Mouse (Mus musculus) testis, postnatal 10 days (tissue): Measurements from ENCODE around the gene Pcgf2.

Source experiments
- DNase-seq: peaks from one replicate; pipeline ENCODE4 v3.0.0; 2021; ENCODE audit warnings: low spot score

Pcgf2 gene

DNA sequence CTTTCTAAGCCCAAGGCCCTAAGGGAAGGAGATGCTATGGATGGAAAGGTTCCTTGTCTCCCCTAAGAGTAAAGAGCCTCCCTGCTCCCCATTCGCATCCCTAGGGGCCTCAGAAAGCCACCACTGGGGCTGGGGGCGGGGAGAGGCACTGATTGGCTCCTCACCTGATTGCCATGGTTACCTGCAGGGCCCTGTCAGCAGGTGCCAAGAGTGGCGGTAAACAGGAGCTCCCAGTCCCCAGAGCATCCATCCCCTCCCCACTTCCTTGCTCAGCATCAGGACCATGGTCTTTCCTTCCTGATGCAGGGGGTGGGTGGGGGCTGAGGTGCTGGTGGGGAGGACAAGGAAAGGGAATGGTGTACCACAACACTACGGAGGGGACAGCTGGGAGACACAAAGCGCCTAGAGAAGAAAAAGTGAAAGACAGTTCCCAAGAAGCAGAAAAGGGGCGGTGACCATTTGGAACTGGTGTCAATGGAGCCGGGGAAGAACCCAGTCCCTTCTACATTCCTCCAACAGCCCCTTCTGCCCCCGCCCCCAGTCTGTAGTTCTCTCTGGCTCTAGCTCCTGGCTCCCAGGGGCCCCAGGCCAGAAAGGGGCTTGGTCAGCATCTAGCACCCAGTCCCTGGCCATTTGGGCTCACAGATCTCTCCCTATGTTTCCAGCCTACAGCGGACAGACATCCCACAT is 4.4 kb downstream of the Pcgf2 start:
- no peak for DNase-seq

DNA sequence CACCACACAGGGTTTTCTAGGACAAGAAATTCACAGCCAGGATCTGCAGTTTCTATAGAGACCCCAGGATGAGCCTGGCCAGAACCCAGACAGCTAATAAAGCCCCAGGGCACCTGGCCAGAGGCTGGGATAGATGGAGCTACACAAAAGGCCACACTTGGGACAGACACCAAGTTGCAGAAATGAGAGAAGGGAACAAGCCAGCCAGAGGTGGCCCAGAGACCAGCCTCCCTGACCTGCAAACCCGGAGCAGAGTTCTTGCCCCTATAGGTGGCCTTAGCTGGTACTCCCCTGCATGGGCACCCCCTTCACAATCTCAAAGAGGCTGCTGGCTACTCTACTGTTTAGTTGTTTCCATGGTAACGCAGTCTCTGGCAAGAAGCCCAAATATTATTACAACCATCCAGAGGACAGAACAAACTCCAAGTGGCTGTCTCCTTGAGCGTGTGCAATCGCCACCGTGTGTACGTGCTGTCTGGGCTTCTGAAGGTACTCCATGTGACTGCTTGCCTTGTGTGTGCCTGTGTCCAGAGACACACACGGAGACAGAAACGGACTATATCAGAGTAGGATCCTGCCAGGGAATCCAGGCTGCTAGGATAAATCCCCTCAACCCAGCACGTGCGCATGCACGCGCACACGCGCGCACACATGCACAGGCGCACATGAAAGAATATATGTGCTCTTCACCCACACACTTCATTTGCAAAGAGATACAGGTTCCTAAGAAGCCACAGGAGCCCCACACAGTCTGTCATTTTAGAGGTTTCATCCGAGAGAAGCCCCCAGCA is 5.2 kb downstream of the Pcgf2 start:
- DNase-seq = peak; percentile 68

DNA sequence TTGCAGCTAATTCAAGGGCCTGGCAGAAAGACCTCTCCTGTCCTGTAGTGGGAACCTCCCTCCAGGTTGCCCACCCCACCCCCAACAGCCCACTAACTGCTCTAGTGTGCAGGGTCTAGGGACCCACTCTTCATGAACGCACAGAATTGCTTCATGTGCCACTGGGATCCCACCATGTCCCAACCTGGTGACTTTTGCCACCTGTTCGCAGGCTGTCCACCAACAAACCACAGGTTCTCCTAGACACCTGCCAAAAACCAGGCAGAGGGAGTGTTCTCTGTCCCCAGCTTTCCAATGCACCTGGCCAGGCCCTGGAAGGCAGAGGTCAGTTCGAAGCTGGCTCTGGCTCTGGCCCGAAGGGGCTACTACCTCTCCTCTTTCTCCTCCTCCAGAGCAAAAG is 5.9 kb downstream of the Pcgf2 start:
- no peak for DNase-seq

DNA sequence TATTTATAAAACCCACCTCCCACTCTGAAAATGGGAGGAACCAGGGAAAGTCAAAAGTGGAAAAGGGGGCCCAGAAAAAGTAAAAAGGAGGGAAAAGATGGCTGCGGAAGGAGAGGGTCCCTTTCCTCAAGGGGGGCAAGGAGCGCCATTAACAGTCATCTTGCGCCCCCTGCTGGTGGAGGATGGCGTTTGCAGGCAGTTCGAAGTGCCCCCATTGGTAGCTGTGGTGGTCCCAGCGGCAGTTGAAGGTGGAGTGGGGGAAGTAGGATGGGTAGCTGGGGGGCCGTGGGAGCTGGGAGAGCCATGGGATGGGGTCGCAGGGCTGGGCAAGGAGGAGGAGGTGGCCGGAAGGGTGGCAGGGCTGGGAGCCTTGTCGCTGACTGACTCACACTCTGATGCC is 10.4 kb downstream of the Pcgf2 start:
- peak; percentile 86 for DNase-seq

DNA sequence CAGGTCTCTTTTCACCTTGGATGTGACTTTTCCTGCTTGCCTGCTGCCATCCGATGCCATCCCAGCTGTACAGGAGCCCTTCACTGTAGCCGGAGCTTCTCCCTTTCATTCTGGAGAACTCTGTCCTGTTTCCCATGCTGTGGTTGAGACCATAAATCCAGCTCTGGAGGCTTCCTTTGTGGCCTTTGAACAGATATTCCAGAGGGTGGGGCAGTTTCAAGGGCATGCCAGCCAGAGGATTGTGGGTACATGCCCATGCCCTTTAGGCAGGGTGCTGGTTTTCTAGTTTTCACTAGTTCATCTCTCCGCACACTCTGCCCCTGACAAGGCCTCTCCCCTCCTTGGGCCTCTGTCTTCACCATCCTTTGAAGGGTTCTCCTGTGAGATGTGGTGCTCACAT is 13.2 kb downstream of the Pcgf2 start:
- no peak for DNase-seq

DNA sequence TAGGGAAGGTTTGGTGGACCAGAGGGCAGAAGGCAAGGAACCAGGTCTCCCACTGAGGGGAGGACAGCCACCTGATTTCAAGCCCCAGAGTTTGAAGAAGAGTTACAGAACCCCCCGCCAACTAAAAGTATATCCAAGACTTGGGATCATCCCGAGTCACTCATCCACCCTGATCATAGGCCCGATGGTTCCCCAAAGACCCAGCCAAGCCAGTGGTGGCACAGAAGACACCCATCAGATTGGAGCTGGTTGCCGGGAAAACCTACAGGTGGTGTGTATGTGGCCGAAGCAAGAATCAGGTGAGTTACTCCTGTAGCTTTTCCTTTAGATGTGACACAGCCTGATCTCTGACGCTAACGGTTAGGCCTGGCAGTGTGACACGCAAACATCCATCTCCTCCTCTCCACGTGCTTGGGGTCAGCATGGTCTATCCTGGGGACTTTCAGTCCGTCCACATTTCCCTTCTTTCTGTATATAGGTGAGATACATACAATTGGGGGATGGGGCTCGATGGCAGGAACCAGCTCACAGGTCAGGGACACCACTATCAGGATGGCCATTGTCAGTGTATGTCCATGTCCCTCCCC is 13.9 kb downstream of the Pcgf2 start:
- no peak for DNase-seq

DNA sequence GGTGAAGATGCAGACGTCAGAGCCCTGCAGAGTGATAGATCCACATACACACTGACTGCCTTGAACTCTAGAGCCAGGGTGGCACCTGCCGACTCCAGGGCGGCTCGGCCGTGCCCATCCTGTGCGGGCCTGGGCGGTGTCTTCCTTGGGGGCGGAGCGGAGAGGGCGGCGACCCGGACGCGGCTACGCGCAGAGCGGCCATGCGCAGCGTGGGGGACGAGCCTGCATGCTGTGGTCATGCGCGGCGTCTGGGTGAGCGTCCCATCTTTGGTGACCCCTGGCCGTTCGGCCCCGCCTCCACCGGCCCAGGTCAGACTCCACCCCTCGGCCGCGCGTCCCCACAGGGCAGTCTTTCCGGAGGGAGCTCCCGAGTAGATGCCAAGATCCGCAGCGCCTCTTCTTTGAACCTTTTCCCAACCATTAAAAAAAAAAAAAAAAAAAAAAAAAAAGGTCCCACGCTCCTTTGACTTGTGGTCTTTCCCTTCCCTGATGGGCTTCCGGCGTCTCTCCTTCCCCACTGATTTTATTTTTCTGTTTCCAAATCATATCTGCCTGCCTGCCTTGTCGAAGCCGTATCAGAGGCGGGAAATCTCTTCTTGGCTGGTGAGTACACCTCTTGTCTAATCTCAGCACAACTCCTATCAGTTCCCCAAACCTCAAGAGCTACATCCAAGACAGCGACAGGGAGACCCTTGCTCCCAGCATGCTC is 14.5 kb downstream of the Pcgf2 start, which contains the start of gene Cisd3:
TSS of gene Cisd3 (plus strand) at position 214 of the 709 bp plus-strand sequence.
- DNase-seq = peak; percentile 92

DNA sequence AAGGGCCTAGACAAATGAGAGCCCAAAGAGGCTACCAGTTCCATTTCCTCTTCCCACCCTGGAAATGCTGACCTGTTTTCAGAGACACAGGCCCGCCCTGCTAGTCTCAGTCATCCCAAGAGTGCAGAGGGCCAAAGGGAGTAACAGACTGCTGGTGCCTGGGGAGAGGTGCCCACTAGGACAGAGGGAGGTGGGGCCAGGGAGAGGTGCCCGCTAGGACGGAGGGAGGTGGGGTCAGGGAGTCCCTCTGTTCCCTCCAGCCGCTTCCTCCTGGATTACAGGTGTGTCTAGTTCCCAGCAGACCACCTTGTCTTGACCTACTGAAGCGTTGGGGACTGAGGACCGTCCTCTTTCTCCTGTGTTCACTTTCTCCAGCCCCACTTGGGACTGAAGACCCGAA is 15.5 kb downstream of the Pcgf2 start:
- no peak for DNase-seq

DNA sequence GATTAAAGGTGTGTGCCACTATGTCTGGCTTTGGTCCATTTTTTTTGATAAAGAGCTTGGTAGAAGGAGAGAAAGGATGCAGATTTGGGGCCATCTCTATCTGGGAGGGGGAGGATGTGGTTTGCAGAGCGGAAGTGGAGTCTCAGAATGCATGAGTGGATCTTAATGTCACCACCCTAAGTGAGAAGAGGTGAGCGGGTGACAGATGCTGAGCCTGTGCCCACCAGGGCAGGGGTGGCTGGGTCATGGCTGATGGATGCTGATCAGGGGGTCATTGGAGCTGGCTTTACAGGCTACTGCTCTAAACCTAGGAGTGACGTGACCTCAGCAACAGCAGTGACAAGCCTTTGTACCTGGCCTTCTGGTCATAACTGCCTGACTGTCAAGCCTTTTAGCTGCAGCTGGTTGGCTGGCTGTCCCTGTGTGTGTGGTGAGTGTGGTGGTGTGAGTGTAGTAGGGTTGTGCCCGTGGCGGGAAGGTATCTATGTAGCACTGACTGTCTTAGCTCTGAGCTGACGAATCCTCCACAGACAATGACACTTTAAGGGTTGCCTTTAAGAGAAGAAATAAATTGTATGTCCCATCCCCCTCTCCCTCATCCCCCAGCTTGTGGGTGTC is 16.1 kb downstream of the Pcgf2 start:
- no peak for DNase-seq

DNA sequence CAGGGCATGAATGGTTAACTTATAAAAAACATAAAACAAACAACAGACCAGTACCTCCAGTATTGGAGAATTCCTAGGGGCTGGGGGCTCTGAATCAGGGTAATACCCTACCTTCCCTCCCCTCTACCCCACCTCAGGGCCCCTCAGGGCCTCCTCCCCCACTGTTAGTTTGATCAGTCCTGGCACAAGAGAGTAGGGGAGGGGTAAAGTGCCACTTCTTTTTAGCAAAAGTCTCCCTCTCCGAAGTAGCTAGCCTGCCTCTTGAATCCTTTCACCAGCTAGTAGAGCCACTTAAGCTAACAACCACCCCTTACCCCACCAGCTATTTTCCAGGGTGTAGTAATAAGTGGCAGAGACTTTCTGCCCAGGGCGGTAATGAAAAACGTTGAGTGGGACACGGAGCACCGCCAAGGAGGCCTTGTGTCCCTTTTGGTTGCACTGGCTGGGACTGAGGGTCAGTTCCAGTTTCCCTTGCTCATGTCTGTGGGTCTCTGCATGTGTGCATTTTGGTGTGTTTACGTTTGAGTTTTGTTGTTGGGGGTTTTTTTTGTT is 17.7 kb downstream of the Pcgf2 start:
- no peak for DNase-seq

DNA sequence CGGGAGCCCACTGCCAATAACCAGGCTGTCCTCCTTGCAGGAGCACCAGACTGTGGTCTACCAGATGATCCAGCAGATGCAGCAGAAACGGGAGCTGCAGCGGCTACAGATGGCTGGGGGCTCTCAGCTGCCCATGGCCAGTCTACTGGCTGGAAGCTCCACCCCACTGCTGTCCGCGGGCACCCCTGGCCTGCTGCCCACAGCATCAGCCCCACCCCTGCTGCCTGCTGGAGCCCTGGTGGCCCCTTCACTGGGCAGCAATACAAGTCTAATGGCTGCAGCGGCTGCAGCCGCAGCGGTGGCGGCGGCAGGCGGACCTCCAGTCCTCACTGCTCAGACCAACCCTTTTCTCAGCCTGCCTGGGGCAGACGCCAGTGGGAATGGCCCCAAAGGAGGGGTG is 19.9 kb downstream of the Pcgf2 start:
- no peak for DNase-seq

DNA sequence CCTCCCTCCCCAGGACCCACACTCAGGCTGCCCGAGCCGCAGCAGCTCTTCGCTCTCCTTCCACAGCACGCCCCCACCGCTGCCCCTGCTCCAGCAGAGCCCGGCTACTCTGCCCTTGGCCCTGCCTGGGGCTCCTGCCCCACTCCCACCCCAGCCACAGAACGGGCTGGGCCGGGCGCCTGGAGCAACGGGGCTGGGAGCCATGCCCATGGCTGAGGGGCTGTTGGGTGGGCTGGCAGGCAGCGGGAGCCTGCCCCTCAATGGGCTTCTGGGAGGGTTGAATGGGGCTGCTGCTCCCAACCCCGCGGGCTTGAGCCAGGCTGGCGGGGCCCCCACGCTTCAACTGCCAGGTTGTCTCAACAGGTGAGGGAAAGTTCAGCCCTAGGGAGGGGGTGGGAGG is 22.0 kb downstream of the Pcgf2 start:
- no peak for DNase-seq

DNA sequence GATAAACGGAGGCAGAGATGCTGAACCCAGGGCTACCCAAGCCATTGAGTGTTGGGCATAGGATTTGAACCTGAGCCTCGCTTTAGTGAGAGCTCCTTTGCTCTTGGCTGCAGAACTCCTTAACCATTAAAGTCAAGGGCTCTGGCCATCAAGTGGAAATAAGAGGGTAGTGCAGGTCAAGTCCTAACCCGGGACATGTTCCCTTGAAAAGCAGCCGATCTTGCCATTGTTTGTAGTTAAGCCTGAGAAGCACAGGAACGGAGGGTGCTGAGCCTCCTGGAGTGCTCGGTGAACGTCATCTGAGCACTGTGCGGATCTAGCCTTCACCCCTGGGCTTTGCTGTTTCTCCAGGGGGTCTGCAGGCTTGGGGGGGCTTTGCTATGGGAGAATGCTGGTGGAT is 22.5 kb downstream of the Pcgf2 start:
- DNase-seq = no peak

DNA sequence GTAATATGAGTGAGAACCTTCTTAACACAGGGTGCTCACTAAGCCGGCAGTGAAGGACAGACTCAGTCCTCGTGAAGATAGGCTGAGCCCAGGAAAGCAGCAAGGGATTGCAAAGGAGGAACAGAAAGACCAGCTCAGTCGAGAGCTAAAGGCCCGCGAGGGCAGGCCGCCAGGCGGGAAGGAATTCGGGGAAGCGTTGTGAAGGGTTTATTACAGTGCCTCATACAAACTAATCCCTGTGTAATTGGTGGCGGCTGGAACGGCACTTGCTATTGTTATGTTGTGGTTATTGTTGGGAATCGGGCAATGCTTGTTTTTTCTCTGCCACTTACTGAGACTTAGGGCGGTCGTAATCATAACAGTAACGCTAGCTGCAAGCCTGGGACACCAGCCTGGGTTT is 22.9 kb downstream of the Pcgf2 start:
- no peak for DNase-seq

DNA sequence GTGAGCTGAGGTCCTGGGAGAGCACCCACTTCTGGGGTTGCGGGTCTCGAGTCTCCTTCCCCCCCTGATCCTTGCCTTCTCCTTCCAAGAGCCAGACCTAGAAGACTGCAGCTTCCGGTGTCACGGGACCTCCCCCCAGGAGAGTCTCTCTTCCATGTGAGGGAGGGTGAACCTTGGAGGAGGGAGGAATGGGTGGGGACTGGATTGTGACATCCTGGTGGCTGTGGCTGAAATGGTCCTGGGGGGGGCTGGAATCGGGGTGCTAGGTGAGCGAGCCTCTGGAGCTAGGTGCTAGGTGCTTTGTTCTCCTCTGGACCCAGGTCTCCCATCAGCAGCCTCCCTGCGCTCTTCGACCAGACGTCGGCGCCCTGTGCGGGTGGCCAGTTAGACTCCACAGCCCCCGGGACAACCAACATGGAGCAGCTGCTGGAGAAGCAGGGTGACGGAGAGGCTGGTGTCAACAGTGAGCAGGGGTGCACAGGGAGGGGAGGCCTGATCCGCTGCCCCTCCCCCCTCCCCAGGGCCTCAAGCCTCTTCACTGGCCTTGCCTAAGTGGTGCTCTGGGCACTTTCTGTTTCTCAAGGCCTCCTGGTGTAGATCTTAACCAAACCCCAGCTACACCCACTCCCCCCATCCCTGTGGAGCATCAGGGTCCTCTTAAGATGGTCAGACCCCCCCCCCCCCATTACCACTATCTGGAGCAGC is 24.1 kb downstream of the Pcgf2 start:
- DNase-seq = no peak

DNA sequence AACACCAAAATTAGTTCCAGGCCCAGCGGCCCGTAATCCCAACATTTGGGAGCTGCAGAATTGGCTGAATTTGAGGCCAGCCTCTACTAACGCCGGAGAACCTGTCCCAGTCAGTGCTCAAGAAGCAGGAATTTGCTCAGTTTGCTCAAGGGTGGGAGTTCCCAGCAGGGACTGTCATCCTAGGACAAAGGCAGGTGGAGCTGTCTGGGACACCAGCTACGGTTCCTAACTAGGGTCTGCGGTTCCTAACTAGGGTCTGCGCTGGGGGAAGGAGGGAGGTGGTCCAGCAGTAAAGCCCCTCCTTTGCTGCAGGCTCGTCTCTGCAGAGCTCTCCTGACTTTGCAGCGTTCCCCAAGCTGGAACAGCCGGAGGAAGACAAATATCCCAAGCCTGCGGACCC is 27.1 kb downstream of the Pcgf2 start:
- no peak for DNase-seq

DNA sequence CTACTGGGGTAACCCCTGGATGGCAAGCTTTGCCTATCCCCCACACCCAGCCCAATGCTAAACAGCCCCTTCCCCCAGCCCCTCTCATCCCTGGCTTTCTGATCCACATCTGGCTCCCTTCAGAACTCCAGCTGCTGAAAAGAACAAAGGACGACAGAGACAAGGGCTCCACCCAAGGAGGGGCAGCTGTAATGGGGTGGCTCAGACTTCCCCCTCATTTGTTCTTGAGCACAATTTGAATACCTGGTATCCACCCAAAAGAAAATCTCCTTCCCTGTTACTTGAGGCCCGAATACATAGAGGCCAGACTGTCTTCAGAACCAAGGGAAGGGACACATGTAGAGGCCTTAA is 29.1 kb downstream of the Pcgf2 start:
- no peak for DNase-seq

DNA sequence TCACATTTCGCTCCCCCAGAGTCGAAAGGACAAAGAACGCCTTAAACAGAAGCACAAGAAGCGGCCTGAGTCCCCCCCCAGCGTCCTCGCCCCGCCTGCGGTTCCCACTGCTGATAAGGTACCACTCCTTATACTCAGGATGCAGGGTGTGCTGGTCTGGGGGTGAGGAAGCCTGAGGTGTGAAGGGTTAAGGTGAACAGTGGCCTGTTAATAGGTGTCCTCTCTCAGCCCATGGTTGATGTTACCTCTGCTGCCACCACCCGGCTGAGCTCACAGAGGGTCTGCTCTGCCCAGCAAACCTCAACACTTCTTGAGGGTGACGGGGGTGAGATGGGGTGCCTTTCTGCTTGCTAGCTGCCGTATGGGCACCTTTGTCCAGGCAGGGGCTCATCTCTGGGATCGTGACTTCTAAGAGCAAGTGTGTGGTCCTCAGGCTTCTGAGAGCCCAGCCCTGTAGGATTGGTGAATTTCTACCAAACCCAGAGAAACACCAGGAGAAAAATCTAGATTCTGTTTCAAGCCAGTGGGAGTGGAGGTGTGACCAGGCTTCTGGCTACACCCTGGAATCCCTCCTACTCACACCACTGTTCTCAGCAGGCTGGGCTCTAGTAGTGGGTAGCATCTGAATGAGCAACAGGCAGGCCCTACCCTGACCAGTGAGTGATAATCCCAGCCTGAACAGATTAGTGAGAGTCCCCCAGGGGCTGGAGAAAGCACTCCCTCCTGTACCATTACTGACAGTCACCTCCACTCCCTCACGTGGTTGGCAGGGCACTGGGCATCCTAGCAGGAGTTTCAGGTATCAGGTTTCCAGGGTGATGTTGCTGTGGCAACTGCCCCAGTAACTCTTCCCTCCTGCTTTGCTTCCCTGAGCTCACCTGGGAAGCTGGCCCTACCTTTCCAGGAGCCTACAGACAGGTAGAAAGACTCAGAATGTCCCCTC is 29.8 kb downstream of the Pcgf2 start:
- peak; percentile 58 for DNase-seq

DNA sequence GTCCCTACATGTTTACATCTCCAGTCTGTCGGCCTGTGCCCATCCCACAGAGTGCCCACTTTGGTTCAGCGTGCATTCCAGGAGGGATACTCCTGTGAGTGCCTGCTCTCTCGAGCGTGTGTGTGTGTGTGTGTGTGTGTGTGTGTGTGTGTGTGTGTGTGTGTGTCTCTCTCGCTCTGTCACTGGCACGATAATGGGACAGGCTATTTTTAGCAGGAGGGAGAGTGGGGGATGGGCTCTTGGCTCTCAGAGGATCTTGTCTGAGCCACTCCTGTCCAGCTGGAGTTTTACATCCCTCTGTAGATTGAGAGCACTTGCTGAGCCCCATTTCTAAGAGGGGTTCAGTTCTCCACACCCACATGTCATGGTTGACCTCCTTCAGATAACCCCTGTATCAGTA is 30.5 kb downstream of the Pcgf2 start:
- peak; percentile 85 for DNase-seq

DNA sequence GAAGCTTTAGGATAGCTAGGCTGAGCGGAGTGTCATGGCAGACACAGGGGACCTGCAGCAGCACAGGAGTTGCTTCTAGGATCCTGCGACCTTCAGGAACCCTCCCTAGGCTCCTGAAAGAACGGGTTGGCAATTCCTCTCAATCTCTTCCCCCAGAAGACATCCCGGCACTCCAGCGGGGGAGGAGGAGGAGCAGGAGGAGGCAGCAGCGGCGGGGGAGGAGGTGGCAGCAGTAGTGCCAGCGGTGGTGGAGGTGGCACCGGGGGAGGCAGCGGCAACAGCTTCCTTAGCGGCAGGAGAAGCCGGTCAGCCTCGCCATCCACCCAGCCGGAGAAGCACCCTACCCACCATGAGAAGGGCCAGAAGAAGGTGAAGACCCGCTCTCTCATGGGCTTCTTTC is 31.0 kb downstream of the Pcgf2 start:
- peak; percentile 86 for DNase-seq
